Mouse (Mus musculus): ENCODE measurements at regions not wholly inside any gene's neighbourhood (a gene's known extent, or its start where the extent isn't known, plus 50 kb on each side); places are given as distances from the start of the nearest gene placed in this dataset.

DNA sequence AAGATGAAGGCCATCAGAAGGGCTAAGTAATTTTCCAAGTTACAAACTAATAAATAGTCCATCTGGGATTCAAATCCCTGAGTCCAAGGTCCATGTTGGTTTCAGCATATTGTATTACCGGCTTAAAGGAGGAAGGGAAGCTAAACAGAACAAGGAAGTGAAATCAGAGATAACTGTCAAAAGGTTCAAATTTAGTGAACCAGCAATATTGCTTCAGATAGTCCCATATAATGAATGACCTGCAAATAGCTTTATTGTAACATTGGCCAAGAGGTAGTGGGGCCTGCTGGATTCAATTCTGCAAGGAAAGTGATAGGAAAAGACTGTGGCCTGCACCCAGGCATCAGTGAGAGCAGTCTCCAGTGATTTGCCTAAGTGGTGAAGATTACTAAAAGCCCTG, 447.8 kb upstream of the Cited2 start:
- no peak for TF ChIP-seq CTCF (IDR thresholded peaks at IDR 0.05)
- TF ChIP-seq POLR2A (IDR thresholded peaks at IDR 0.05; ENCODE audit: insufficient read depth, low read depth, low read length), result no peak
- no peak for TF ChIP-seq EP300 (IDR thresholded peaks at IDR 0.05; ENCODE audit: insufficient read depth, low read depth, low read length)

All from heart, adult 2 months (tissue).